Mouse (Mus musculus) forebrain, embryonic 13.5 days (tissue): ENCODE results near the gene 4833439L19Rik. TPM values are rescaled to one million over a fixed set of nuclear protein-coding genes. Genes with fewer than 3 reads are reported as not detected.

ENCODE experiments used
- ATAC-seq: fragments of 200-750 bp; cut with Nextera tagmentation; 2 replicates; pipeline ENCODE4 v1.8.0; 2017
- H3K27ac ChIP-seq: fragments of 300-500 bp; sonication (generic); 2 replicates; pipeline ENCODE4 v1.5.1; 2015; ENCODE audit warnings: inconsistent platforms, mild to moderate bottlenecking, moderate library complexity
- H3K27me3 ChIP-seq: fragments of 300-500 bp; sonication (generic); 2 replicates; pipeline ENCODE4 v1.6.1; 2015; ENCODE audit warnings: mild to moderate bottlenecking, inconsistent platforms
- H3K36me3 ChIP-seq: fragments of 300-500 bp; sonication (generic); 2 replicates; pipeline ENCODE4 v1.6.1; 2015; ENCODE audit warnings: mild to moderate bottlenecking, inconsistent platforms; ENCODE audit not compliant: poor library complexity, severe bottlenecking
- H3K4me1 ChIP-seq: fragments of 300-500 bp; sonication (generic); 2 replicates; pipeline ENCODE4 v1.6.1; 2015; ENCODE audit warnings: inconsistent platforms
- H3K4me2 ChIP-seq: fragments of 300-500 bp; sonication (generic); 2 replicates; pipeline ENCODE4 v1.6.1; 2015; ENCODE audit warnings: inconsistent platforms, mild to moderate bottlenecking, moderate library complexity
- H3K4me3 ChIP-seq: fragments of 300-500 bp; sonication (generic); 2 replicates; pipeline ENCODE4 v1.5.1; 2015; ENCODE audit warnings: mild to moderate bottlenecking, inconsistent platforms
- H3K9ac ChIP-seq: fragments of 300-500 bp; sonication (generic); 2 replicates; pipeline ENCODE4 v1.6.1; 2015; ENCODE audit warnings: mild to moderate bottlenecking, inconsistent platforms
- H3K9me3 ChIP-seq: fragments of 300-500 bp; sonication (generic); replicated peaks from 2 replicates; pipeline ENCODE4 v1.6.1; 2016; ENCODE audit warnings: inconsistent platforms
- WGBS: fragments of 180-500 bp; shearing (Covaris S2); methylation state at CpG from one replicate; pipeline ENCODE4 v1.1.7; 2015; 5-methylcytosine and 5-hydroxymethylcytosine counted together
- polyA plus RNA-seq: library from polyadenylated mRNA; unstranded; fragments of >200 nt; fragmentation: Nextera tagmentation; extraction: Ambion mirVana; gene quantifications from 2 replicates; pipeline ENCODE4 v1.2.1, GENCODE M21; 2015

The 4833439L19Rik gene
- polyA plus RNA-seq, 1 experiment from 2014 or later: 262 TPM

- H3K27me3 ChIP-seq: peaks cover 5% of the 10 kb centered on the region; the same call in 1 of the 2 replicates
- H3K36me3 ChIP-seq: peaks cover 61% of the 10 kb centered on the region
- H3K27ac ChIP-seq: no peak overlapping the region
- no peaks in the 10 kb centered on the region for H3K9me3 ChIP-seq
- H3K4me3 ChIP-seq: no peak overlapping the region
- peaks cover 29% of the 10 kb centered on the region for H3K4me1 ChIP-seq
- ATAC-seq: no peak
- H3K4me2 ChIP-seq: no peak overlapping the region
- 83% methylated on average over 21 of the region's 21 CpGs for WGBS
- H3K9ac ChIP-seq: no peak overlapping the region
Observed at GRCm38 (mm10) chr13:54577652-54578507, 12.6 kb upstream of the 4833439L19Rik start.

GRCm38 (mm10) chr13:54575489-54575888 lies 10.3 kb upstream of the 4833439L19Rik start:
- Histone ChIP-seq H3K4me2 (peak overlapping the region; percentile 76), H3K27me3 (peaks cover 8% of the 10 kb centered on the region; the same call in 1 of the 2 replicates), H3K4me3 (peak overlapping the region; percentile 99), H3K36me3 (peaks cover 38% of the 10 kb centered on the region), H3K4me1 (peaks cover 31% of the 10 kb centered on the region), H3K9me3 (no peaks in the 10 kb centered on the region), H3K9ac (peak overlapping the region; percentile 94), H3K27ac (no peak overlapping the region; the same call in 1 of the 2 replicates)
- WGBS: 4% methylated on average over 19 of the region's 19 CpGs
- peak; percentile 9; the same call in 1 of the 2 replicates for ATAC-seq

DNA sequence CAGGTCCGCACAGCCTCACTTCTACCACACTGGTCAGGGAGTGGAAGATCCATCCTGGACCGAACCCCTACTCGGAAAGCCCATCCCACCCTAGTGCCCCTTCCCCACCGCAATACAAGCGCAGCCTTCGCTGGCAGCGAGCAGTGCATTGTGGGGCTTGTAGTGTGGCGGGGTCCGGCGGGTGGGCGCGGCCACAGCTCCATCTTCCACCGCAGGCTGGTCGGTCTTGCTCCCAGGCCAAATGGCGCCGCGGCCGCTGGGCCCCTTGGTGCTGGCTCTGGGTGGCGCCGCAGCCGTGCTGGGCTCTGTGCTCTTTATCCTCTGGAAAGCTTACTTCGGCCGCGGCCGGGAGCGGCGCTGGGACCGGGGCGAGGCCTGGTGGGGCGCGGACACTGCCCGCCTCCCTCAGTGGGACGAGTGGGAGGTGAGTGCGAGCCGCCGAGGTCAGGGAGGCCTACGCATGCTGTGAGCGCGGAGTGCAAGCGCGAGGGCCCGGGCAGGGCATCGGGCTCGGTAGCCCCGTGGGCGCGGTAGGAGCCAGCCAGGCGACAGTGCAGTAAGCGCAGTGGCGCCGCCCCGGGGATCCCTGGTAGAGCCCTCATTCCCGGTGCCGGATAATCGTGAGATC lies 9.7 kb upstream of the 4833439L19Rik start, which contains the start of gene Arl10:
Arl10 (plus strand) TSS at position 162 of the 628 bp plus-strand sequence.
- Histone ChIP-seq H3K27ac (peak within 1 kb of the TSS; percentile 68), H3K36me3 (peaks cover 33% of the 10 kb centered on the region), H3K4me1 (peaks cover 31% of the 10 kb centered on the region), H3K9ac (peak within 1 kb of the TSS; percentile 94), H3K4me3 (peak within 1 kb of the TSS; percentile 99), H3K27me3 (peaks cover 8% of the 10 kb centered on the region; the same call in 1 of the 2 replicates), H3K9me3 (no peaks in the 10 kb centered on the region), H3K4me2 (peak within 1 kb of the TSS; percentile 76)
- ATAC-seq: peak; percentile 95
- WGBS: under 1% methylated on average over 55 of the region's 55 CpGs

GRCm38 (mm10) chr13:54572621-54573020 lies 7.4 kb upstream of the 4833439L19Rik start:
- Histone ChIP-seq H3K27ac (no peak overlapping the region), H3K4me1 (peaks cover 23% of the 10 kb centered on the region), H3K4me2 (no peak overlapping the region), H3K9ac (no peak overlapping the region), H3K27me3 (peaks cover 8% of the 10 kb centered on the region; the same call in 1 of the 2 replicates), H3K9me3 (no peaks in the 10 kb centered on the region), H3K36me3 (peaks cover 12% of the 10 kb centered on the region; the same call in 1 of the 2 replicates), H3K4me3 (no peak overlapping the region)
- WGBS: 81% methylated on average over 4 of the region's 4 CpGs
- no peak for ATAC-seq

DNA sequence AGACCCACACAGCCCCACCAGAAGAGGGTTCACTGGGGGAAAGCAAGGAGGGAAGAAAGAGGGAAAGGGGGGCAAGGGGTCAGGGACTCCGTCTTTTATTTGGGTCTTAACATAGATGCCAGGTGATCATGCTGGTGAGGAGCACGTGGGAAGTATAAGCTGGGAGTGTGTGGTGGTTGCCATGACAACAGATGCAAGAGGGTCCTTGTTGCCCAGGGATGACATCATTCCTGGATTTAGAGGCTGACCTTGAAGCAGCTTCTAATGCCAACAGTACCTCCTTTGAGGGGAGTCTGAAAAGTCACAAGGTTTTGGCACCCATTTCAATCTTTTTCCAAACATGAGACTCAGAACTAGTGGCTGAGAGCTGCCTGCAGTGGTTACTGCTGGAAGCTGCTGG lies 6.4 kb upstream of the 4833439L19Rik start:
- no peak overlapping the region for H3K4me2 ChIP-seq
- H3K4me1 ChIP-seq: peaks cover 20% of the 10 kb centered on the region
- 6% methylated on average over 2 of the region's 2 CpGs for WGBS
- H3K9me3 ChIP-seq: no peaks in the 10 kb centered on the region
- H3K27ac ChIP-seq: no peak overlapping the region
- ATAC-seq: no peak
- no peak overlapping the region for H3K4me3 ChIP-seq
- no peak overlapping the region for H3K9ac ChIP-seq
- H3K36me3 ChIP-seq: peaks cover 4% of the 10 kb centered on the region; the same call in 1 of the 2 replicates
- peaks cover 8% of the 10 kb centered on the region; the same call in 1 of the 2 replicates for H3K27me3 ChIP-seq

DNA sequence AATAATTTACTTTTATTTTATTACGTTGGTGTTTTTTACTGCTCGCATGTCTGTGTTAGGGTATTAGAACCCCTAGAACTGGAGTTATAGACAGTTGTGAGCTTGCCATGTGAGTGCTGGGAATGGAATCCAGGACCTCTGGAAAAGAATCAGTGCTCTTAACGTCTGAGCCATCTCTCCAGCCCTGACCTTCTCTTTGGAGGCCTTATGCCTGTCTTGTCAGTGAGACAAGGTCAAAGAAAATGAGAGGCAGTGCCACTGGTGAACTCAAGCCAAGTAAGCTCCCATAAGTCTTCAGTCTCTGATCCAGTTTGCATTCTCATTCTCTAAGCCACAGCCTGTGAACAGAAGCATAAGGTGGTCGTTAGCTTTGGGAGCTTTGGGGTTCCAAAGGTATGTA lies 5.5 kb upstream of the 4833439L19Rik start:
- Histone ChIP-seq H3K4me1 (peaks cover 12% of the 10 kb centered on the region), H3K27ac (no peak overlapping the region), H3K36me3 (no peaks in the 10 kb centered on the region), H3K9ac (no peak overlapping the region), H3K4me2 (no peak overlapping the region), H3K27me3 (peaks cover 8% of the 10 kb centered on the region; the same call in 1 of the 2 replicates), H3K9me3 (no peaks in the 10 kb centered on the region), H3K4me3 (no peak overlapping the region)
- no peak for ATAC-seq
- 74% methylated on average over 4 of the region's 4 CpGs for WGBS

DNA sequence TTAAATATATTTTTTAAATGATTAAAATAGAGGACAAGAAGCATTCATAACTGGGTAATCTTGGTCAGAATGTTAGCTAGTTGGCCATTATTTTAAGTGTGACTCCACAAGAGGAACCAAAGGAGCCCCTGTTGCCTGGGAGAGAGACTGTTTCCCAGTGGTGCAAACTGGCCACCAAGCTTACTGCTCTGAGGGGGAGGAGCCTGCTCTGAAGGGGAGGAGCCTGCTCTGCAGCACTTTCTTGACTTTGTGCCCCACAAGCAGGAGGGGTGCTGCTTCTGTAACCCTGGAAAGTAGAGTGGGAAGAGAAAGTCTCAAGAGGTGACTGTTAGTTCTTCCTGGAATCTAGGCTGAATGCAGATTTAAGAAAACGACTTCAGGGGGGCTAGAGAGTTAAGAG lies 4.0 kb upstream of the 4833439L19Rik start:
- Histone ChIP-seq H3K27me3 (peaks cover 8% of the 10 kb centered on the region; the same call in 1 of the 2 replicates), H3K9me3 (no peaks in the 10 kb centered on the region), H3K9ac (no peak overlapping the region), H3K36me3 (no peaks in the 10 kb centered on the region), H3K4me2 (no peak overlapping the region), H3K4me1 (peaks cover 14% of the 10 kb centered on the region), H3K27ac (no peak overlapping the region), H3K4me3 (no peak overlapping the region)
- ATAC-seq: no peak
- 50% methylated on average over 1 of the region's 1 CpGs for WGBS

- Histone ChIP-seq H3K9ac (no peak overlapping the region), H3K4me3 (no peak overlapping the region), H3K4me2 (no peak overlapping the region), H3K27me3 (peaks cover 2% of the 10 kb centered on the region; the same call in 1 of the 2 replicates), H3K27ac (no peak overlapping the region), H3K9me3 (no peaks in the 10 kb centered on the region), H3K36me3 (peaks cover 5% of the 10 kb centered on the region; the same call in 1 of the 2 replicates), H3K4me1 (peaks cover 22% of the 10 kb centered on the region)
- ATAC-seq: no peak
- WGBS: 48% methylated on average over 5 of the region's 5 CpGs
Observed at GRCm38 (mm10) chr13:54568380-54568779, 3.1 kb upstream of the 4833439L19Rik start.

GRCm38 (mm10) chr13:54565594-54566345 lies 535 bp upstream of the 4833439L19Rik start:
- Histone ChIP-seq H3K9me3 (no peaks in the 10 kb centered on the region), H3K4me2 (peak overlapping the region; percentile 88), H3K27me3 (no peaks in the 10 kb centered on the region), H3K4me3 (peak overlapping the region; percentile 97), H3K36me3 (peaks cover 29% of the 10 kb centered on the region), H3K4me1 (peaks cover 18% of the 10 kb centered on the region), H3K27ac (peak overlapping the region; percentile 82; the same call in 1 of the 2 replicates), H3K9ac (peak overlapping the region; percentile 99; the same call in 1 of the 2 replicates)
- WGBS: 36% methylated on average over 8 of the region's 8 CpGs
- peak; percentile 71 for ATAC-seq

DNA sequence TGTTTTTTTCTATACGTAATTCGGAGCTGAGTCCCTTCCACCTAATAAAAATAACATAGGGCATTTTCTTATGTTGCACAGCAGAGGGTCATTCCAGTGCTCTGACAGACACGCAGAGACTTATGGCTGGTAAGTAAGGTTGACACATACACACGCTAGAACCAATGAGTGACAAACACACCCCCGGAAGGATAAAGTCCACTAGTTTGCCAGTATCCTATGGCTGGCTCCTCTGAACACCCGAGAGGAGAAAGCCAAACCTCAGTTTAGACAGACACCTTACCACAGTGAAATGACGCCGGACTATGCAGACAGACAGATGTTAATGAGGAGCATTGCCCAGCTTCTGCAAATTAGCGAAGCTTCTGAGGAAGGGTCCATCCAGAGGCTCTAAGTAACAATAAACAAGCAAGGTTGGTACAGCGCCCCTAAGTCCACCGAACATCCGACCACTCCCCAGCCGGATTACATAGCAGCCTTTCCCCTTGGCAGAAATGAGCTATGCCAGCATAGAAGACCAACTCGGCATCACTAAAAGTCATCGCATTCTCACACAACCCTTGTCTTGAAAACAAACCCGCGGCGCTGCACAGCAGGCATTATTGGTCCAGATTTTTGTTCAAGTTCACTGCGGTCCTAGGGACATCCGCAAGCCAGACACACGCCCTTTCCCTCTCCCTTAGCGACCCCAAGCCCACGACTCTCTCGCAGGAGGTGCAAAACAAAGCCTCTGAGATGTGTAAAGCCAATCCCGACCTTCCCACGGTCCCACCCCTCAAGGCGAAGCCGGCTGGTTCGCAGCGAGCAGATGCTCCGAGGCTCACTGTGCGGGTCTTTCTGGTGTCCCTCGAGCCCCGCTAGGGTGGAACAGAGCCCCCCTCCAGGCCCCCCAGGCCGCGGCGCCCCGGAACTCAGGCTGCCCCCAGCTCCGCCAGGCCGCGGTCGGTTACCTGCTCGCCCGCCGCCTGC lies 719 bp downstream of the 4833439L19Rik start:
- ATAC-seq: peak; percentile 69
- Histone ChIP-seq H3K4me3 (peak overlapping the region; percentile 97), H3K36me3 (peaks cover 41% of the 10 kb centered on the region), H3K4me2 (peak overlapping the region; percentile 88), H3K9ac (peak overlapping the region; percentile 99), H3K4me1 (peaks cover 18% of the 10 kb centered on the region), H3K9me3 (no peaks in the 10 kb centered on the region), H3K27ac (peak overlapping the region; percentile 82), H3K27me3 (no peaks in the 10 kb centered on the region)
- 12% methylated on average over 45 of the region's 45 CpGs for WGBS

- Histone ChIP-seq H3K9ac (no peak overlapping the region), H3K27ac (no peak overlapping the region), H3K9me3 (no peaks in the 10 kb centered on the region), H3K4me1 (peaks cover 18% of the 10 kb centered on the region), H3K4me2 (no peak overlapping the region), H3K36me3 (peaks cover 61% of the 10 kb centered on the region), H3K27me3 (no peaks in the 10 kb centered on the region), H3K4me3 (no peak overlapping the region)
- ATAC-seq: no peak
- 84% methylated on average over 7 of the region's 7 CpGs for WGBS
Observed at GRCm38 (mm10) chr13:54562562-54562961, 2.7 kb downstream of the 4833439L19Rik start.
